ENCODE assay signal across 13 mouse cellular contexts in the genomic region with DNA sequence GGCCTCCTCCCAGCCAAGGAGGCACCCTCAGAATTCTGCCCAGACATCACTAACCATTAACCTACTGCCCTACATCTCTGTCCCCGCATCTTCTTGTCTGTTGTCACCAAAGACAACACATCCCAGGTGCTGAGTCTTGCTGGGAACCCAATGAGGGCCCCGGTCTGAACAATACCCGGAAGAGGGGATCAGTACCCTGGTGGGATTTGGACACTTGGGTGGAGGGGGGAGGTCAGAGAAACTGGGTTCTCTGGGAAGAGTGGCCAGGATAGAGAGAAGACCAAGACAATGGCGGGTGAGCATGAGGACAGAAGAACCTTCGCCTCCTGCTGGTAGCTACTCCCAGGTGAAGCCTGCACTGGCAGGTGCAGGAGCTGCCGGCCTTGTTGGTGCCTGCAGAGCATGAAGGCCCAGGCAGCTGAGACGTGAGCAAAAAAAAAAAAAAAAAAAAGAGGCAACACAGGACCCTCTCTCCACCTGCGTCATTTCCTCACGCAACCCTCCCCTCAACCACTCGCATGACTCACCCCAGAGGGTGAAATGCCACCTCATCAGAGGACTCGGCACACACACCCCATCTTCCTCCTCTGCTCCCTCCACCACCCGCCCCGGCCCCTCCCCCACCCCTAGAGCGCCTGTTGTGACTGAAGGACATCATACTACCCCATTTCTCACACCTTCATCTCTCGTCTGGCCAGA.
DNase-seq lines count a peak whose midpoint lies in the region; ATAC-seq and TF ChIP-seq lines count a peak whose summit lies in the region.
"Had no signal": no experiment of that assay in that cellular context is flagged by ENCODE, and none has a peak within 500 bp of the region (broad histone marks: within the 10 kb centered on the region; RNA-seq: fewer than 3 reads in every experiment).

No protein-coding gene starts in this region.

- H3K4me1 ChIP-seq in lung, embryonic 16.5 days (replicated peaks; ENCODE audit: control insufficient read depth, insufficient read depth, low read length) = peaks cover 6% of the 10 kb centered on the region
- H3K4me1 ChIP-seq in bone marrow, adult 2 months (ENCODE audit: control insufficient read depth, insufficient read depth, low read length) = peaks cover 5% of the 10 kb centered on the region

- no peak overlapping the region for H3K4me3 ChIP-seq in lung, embryonic 16.5 days (ENCODE audit: low read length)
- H3K4me3 ChIP-seq in bone marrow, adult 2 months (replicated peaks; ENCODE audit: control insufficient read depth, low read depth, low read length) = no peak overlapping the region
- H3K4me3 ChIP-seq: liver, embryonic 12.5 days; midbrain, embryonic 15.5 days; neural tube, embryonic 13.5 days had no signal

- no peaks in the 10 kb centered on the region for H3K9me3 ChIP-seq in lung, embryonic 16.5 days (ENCODE audit: control insufficient read depth, low read length)
- H3K9me3 ChIP-seq: liver, embryonic 12.5 days; midbrain, embryonic 15.5 days; neural tube, embryonic 13.5 days had no signal

- H3K27ac ChIP-seq in lung, embryonic 16.5 days (ENCODE audit: low read length) = peak overlapping the region; percentile 63
- peak overlapping the region; percentile 79 for H3K27ac ChIP-seq in bone marrow, adult 2 months (ENCODE audit: control insufficient read depth, insufficient read depth, low read depth, low read length, poor library complexity)
- H3K27ac ChIP-seq: liver, embryonic 12.5 days; midbrain, embryonic 15.5 days had no signal

- no peak for ATAC-seq in lung, embryonic 16.5 days (ENCODE audit: low read depth)
- ATAC-seq in monocyte, adult 5-6 weeks (replicated peaks; ENCODE audit: insufficient number of reproducible peaks, low FRiP score, low TSS enrichment, poor library complexity, severe bottlenecking) = peak; percentile 51
- ATAC-seq: forebrain, embryonic 14.5 days; liver, embryonic 12.5 days; midbrain, embryonic 15.5 days had no signal

- peaks cover 9% of the 10 kb centered on the region for H3K36me3 ChIP-seq in lung, embryonic 16.5 days (ENCODE audit: control insufficient read depth, insufficient read depth, low read length)

- no peak for TF ChIP-seq CTCF in bone marrow, adult 2 months (IDR thresholded peaks at IDR 0.05; ENCODE audit: control insufficient read depth, insufficient read depth, low read length)

- WGBS in lung, embryonic 16.5 days = 72% methylated on average over 14 of the region's 15 CpGs
- 32% methylated on average over 15 of the region's 15 CpGs for WGBS in bone marrow, adult 2 months

- intact Hi-C loops in heart, postnatal 25 days (cut with DNase I) = loop anchor here (5.0 kb wide), 1 partner anchor 35 kb away; no protein-coding TSS in a partner anchor
- intact Hi-C loops in gastrocnemius, postnatal 14 days (cut with DNase I; ENCODE audit: low total_unique reads) = no loop called here

- H3K4me2 ChIP-seq in lung, embryonic 16.5 days (ENCODE audit: low read depth, low read length) = no peak overlapping the region
- H3K4me2 ChIP-seq: liver, embryonic 12.5 days; midbrain, embryonic 15.5 days; neural tube, embryonic 13.5 days had no signal

- peak; percentile 92 for DNase-seq in heart, adult 11 months
- DNase-seq in heart, postnatal 25 days (ENCODE audit: low spot score) = no peak
- DNase-seq in lung, postnatal 14 days = no peak
- no peak for DNase-seq in right cerebral cortex, postnatal 4 days
- no peak for DNase-seq in gastrocnemius, postnatal 14 days
- DNase-seq: layer of hippocampus, postnatal 36 days had no signal

- H3K27me3 ChIP-seq in lung, embryonic 16.5 days (ENCODE audit: control insufficient read depth, insufficient read depth, low read depth, low read length) = no peaks in the 10 kb centered on the region
- H3K27me3 ChIP-seq: midbrain, embryonic 15.5 days; neural tube, embryonic 13.5 days had no signal

- H3K9ac ChIP-seq in lung, embryonic 16.5 days (ENCODE audit: low read length) = no peak overlapping the region
- H3K9ac ChIP-seq: liver, embryonic 12.5 days; midbrain, embryonic 15.5 days; neural tube, embryonic 13.5 days had no signal

- no peak for TF ChIP-seq POLR2A in bone marrow, adult 2 months (IDR thresholded peaks at IDR 0.05; ENCODE audit: borderline replicate concordance, control insufficient read depth, low read depth, low read length)
